Mouse (Mus musculus): ENCODE data around the gene Tshz2. TPM values are rescaled to one million over a fixed set of nuclear protein-coding genes. Genes with fewer than 3 reads are reported as not detected.
"Not testable (repeated sequence)": the region's sequence is repeated elsewhere in the genome, so short reads cannot be mapped to it uniquely, and the experiment has no call there.

Tshz2 gene
- 11.3 and 19.5 TPM in 2 replicates for polyA plus RNA-seq (2012; ENCODE audit: insufficient read depth, insufficient read length, missing spikeins)

- peak within 1 kb of the TSS; percentile 94 for H3K4me3 ChIP-seq (ENCODE audit: insufficient read depth, low read depth, low read length)
Measured at GRCm38 (mm10) chr2:169632338-169633151, at the start of gene Tshz2. TSS of gene Tshz2 (plus strand) at chr2:169633013.

DNA sequence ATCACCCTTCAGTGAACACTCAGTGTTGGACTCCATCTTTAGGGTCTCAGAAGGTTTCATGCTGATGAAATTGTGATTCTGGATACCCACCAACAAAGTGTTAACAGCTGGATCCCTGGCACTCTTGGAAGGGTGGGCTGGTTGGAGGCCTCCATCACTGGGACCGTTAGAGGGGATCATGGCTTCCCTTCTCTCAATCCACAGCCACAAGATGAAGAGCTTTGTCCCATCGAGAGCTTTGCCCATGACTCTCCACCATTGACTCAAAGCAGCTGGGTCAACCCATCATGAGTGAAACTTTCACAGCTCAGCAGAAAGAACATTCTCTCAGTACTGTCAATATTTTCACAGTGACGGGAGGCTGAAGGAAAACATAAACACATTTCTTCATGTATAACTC, 49.3 kb upstream of the Tshz2 start:
- no peaks in the 10 kb centered on the region for H3K4me1 ChIP-seq (ENCODE audit: control insufficient read depth, insufficient read depth, insufficient read length, low read length)
- no peak overlapping the region for H3K27ac ChIP-seq (replicated peaks; ENCODE audit: low read depth, low read length)
- no peak overlapping the region for H3K4me3 ChIP-seq (ENCODE audit: insufficient read depth, low read depth, low read length)

More at GRCm38 (mm10) chr2:169632338-169633151, at the start of gene Tshz2:
- peak within 1 kb of the TSS; percentile 80 for H3K27ac ChIP-seq (replicated peaks; ENCODE audit: low read depth, low read length)
- 0 out of 2 replicates have a peak, but pooled peaks cover 6% of the 10 kb centered on the region for H3K4me1 ChIP-seq (ENCODE audit: control insufficient read depth, insufficient read depth, insufficient read length, low read length)

DNA sequence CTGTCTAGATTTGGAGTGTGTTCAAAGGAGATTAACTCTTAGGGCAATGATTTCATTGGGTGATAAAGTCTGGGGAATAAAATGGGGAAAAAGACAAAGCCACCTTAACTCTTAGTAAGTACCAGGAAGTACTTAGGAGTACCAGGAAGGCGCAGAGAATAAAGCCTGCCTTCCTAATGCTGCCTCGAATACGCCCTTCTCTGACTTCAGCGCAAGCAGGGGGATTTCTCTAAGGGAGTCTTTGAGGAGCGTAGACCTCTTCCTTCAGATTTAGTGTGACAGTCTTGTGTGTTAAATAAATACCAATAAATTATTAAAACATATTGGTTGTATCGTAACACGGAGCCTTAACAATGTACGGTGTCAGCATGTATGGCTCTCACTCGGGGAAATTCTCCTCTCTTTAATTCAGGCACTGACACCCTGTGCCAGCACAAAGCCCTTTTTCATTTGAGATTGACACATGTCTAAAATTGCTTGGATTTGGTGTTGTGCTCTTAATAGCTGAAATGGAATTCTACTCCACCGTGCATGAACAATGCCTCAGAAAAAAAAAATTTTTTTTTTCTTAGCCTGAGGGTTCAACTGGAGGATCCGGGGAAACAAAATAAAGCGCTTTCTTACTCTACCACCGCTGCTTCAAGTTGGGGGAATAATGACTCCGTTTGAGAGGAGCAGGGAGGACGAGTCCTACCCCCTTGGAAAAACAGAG, 47.9 kb upstream of the Tshz2 start:
- no peaks in the 10 kb centered on the region for H3K4me1 ChIP-seq (ENCODE audit: control insufficient read depth, insufficient read depth, insufficient read length, low read length)
- no peak overlapping the region for H3K27ac ChIP-seq (replicated peaks; ENCODE audit: low read depth, low read length)
- no peak overlapping the region for H3K4me3 ChIP-seq (ENCODE audit: insufficient read depth, low read depth, low read length)

- Histone ChIP-seq H3K4me3 (ENCODE audit: insufficient read depth, low read depth, low read length) (no peak overlapping the region), H3K4me1 (ENCODE audit: control insufficient read depth, insufficient read depth, insufficient read length, low read length) (no peaks in the 10 kb centered on the region), H3K27ac (replicated peaks; ENCODE audit: low read depth, low read length) (no peak overlapping the region)
Measured at GRCm38 (mm10) chr2:169585631-169586285, 47.1 kb upstream of the Tshz2 start.

- H3K4me3 ChIP-seq (ENCODE audit: insufficient read depth, low read depth, low read length) = no peak overlapping the region
- no peak overlapping the region for H3K27ac ChIP-seq (replicated peaks; ENCODE audit: low read depth, low read length)
- no peaks in the 10 kb centered on the region for H3K4me1 ChIP-seq (ENCODE audit: control insufficient read depth, insufficient read depth, insufficient read length, low read length)
Measured at GRCm38 (mm10) chr2:169586688-169587087, 46.1 kb upstream of the Tshz2 start.

DNA sequence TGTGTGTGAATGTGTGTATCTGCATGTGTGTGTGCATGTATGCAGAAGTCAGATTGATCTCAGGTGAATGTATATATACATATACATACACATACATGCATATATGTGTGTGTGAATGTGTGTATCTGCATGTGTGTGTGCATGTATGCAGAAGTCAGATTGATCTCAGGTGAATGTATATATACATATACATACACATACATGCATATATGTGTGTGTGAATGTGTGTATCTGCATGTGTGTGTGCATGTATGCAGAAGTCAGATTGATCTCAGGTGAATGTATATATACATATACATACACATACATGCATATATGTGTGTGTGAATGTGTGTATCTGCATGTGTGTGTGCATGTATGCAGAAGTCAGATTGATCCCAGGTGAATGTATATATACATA, 45.2 kb upstream of the Tshz2 start, which contains the start of gene Gm11011:
Gm11011 (minus strand) TSS at position 101 of the 400 bp plus-strand sequence.
- not testable (repeated sequence) for H3K4me3 ChIP-seq (ENCODE audit: insufficient read depth, low read depth, low read length); H3K27ac ChIP-seq (replicated peaks; ENCODE audit: low read depth, low read length); H3K4me1 ChIP-seq (ENCODE audit: control insufficient read depth, insufficient read depth, insufficient read length, low read length)

GRCm38 (mm10) chr2:169589697-169590096, 43.1 kb upstream of the Tshz2 start:
- Histone ChIP-seq H3K4me3 (ENCODE audit: insufficient read depth, low read depth, low read length) (no peak overlapping the region), H3K27ac (replicated peaks; ENCODE audit: low read depth, low read length) (no peak overlapping the region), H3K4me1 (ENCODE audit: control insufficient read depth, insufficient read depth, insufficient read length, low read length) (no peaks in the 10 kb centered on the region)

GRCm38 (mm10) chr2:169590412-169590811, 42.4 kb upstream of the Tshz2 start:
- Histone ChIP-seq H3K27ac (replicated peaks; ENCODE audit: low read depth, low read length) (no peak overlapping the region), H3K4me3 (ENCODE audit: insufficient read depth, low read depth, low read length) (no peak overlapping the region)

GRCm38 (mm10) chr2:169593742-169594141, 39.1 kb upstream of the Tshz2 start:
- Histone ChIP-seq H3K4me3 (ENCODE audit: insufficient read depth, low read depth, low read length) (no peak overlapping the region), H3K27ac (replicated peaks; ENCODE audit: low read depth, low read length) (no peak overlapping the region), H3K4me1 (ENCODE audit: control insufficient read depth, insufficient read depth, insufficient read length, low read length) (no peaks in the 10 kb centered on the region)

More at GRCm38 (mm10) chr2:169590412-169590811, 42.4 kb upstream of the Tshz2 start:
- no peaks in the 10 kb centered on the region for H3K4me1 ChIP-seq (ENCODE audit: control insufficient read depth, insufficient read depth, insufficient read length, low read length)

- Histone ChIP-seq H3K4me3 (ENCODE audit: insufficient read depth, low read depth, low read length) (no peak overlapping the region), H3K27ac (replicated peaks; ENCODE audit: low read depth, low read length) (no peak overlapping the region), H3K4me1 (ENCODE audit: control insufficient read depth, insufficient read depth, insufficient read length, low read length) (no peaks in the 10 kb centered on the region)
Measured at GRCm38 (mm10) chr2:169597357-169597756, 35.5 kb upstream of the Tshz2 start.

DNA sequence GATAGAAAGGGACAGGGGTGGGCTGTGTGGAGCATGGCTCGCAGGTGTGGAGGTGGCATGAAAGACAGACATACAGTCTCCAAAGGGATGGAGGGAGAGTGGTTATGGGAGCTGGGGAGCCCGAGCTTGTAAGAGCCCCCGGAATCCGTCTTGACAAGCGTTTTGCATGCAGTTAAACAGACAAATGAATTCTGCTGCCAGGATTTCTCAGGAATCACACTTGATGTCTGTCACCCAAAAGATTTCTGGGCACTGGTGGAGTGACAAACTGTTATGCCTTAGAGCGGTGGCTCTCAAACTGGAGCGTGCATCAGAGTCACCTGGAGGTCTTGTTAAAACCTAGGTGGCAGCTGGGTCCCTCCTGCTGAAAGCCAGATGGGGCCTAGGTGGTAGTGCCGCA, 34.8 kb upstream of the Tshz2 start:
- Histone ChIP-seq H3K4me3 (ENCODE audit: insufficient read depth, low read depth, low read length) (no peak overlapping the region), H3K27ac (replicated peaks; ENCODE audit: low read depth, low read length) (no peak overlapping the region), H3K4me1 (ENCODE audit: control insufficient read depth, insufficient read depth, insufficient read length, low read length) (no peaks in the 10 kb centered on the region)

GRCm38 (mm10) chr2:169599591-169599990, 33.2 kb upstream of the Tshz2 start:
- Histone ChIP-seq H3K27ac (replicated peaks; ENCODE audit: low read depth, low read length) (no peak overlapping the region), H3K4me3 (ENCODE audit: insufficient read depth, low read depth, low read length) (no peak overlapping the region), H3K4me1 (ENCODE audit: control insufficient read depth, insufficient read depth, insufficient read length, low read length) (no peaks in the 10 kb centered on the region)

GRCm38 (mm10) chr2:169600163-169600562, 32.6 kb upstream of the Tshz2 start:
- Histone ChIP-seq H3K4me1 (ENCODE audit: control insufficient read depth, insufficient read depth, insufficient read length, low read length) (no peaks in the 10 kb centered on the region), H3K4me3 (ENCODE audit: insufficient read depth, low read depth, low read length) (no peak overlapping the region), H3K27ac (replicated peaks; ENCODE audit: low read depth, low read length) (no peak overlapping the region)

- Histone ChIP-seq H3K27ac (replicated peaks; ENCODE audit: low read depth, low read length) (no peak overlapping the region), H3K4me1 (ENCODE audit: control insufficient read depth, insufficient read depth, insufficient read length, low read length) (no peaks in the 10 kb centered on the region), H3K4me3 (ENCODE audit: insufficient read depth, low read depth, low read length) (no peak overlapping the region)
Measured at GRCm38 (mm10) chr2:169606901-169607678, 25.7 kb upstream of the Tshz2 start.

Measured in brown adipose tissue, adult 24 weeks (tissue).